Mouse (Mus musculus): Measurements from ENCODE around the gene 5730596B20Rik. TPM values are rescaled to one million over a fixed set of nuclear protein-coding genes. Genes with fewer than 3 reads are reported as not detected.

5730596B20Rik gene
- polyA plus RNA-seq, 1 experiment from 2014 or later, result 1.5 TPM

GRCm38 (mm10) chr6:52218643-52219215 is 41.4 kb downstream of the 5730596B20Rik start:
- no peak for TF ChIP-seq CTCF (IDR thresholded peaks at IDR 0.05)
- TF ChIP-seq EP300 (IDR thresholded peaks at IDR 0.05), result no peak
- no peak overlapping the region for H3K4me2 ChIP-seq (replicated peaks; ENCODE audit: low read depth, low read length)
- H3K27me3 ChIP-seq (replicated peaks; ENCODE audit: insufficient read depth, low read length), result peaks cover 88% of the 10 kb centered on the region
- H3K9ac ChIP-seq (replicated peaks; ENCODE audit: low read depth), result no peak overlapping the region
- H3K9me3 ChIP-seq (ENCODE audit: low read length), result no peaks in the 10 kb centered on the region
- no peaks in the 10 kb centered on the region for H3K36me3 ChIP-seq (ENCODE audit: insufficient read depth, low read length)
- 29% methylated on average over 14 of the region's 14 CpGs for WGBS
- H3K4me1 ChIP-seq (ENCODE audit: insufficient read depth, low read depth, low read length), result peaks cover 10% of the 10 kb centered on the region
- no peak overlapping the region for H3K4me3 ChIP-seq (ENCODE audit: low read depth, low read length)
- no peak for ATAC-seq
- no peak overlapping the region for H3K27ac ChIP-seq (ENCODE audit: low read length)
- no peak for DNase-seq (ENCODE audit: low spot score)

GRCm38 (mm10) chr6:52219234-52219942 is 42.1 kb downstream of the 5730596B20Rik start:
- no peak overlapping the region for H3K4me3 ChIP-seq (ENCODE audit: low read depth, low read length)
- TF ChIP-seq EP300 (IDR thresholded peaks at IDR 0.05) (no peak), CTCF (IDR thresholded peaks at IDR 0.05) (no peak)
- no peak overlapping the region for H3K9ac ChIP-seq (replicated peaks; ENCODE audit: low read depth)
- 62% methylated on average over 9 of the region's 9 CpGs for WGBS
- H3K27me3 ChIP-seq (replicated peaks; ENCODE audit: insufficient read depth, low read length), result peaks cover 90% of the 10 kb centered on the region
- H3K9me3 ChIP-seq (ENCODE audit: low read length), result no peaks in the 10 kb centered on the region
- ATAC-seq (no peak), DNase-seq (ENCODE audit: low spot score) (no peak)
- H3K27ac ChIP-seq (ENCODE audit: low read length), result no peak overlapping the region
- no peaks in the 10 kb centered on the region for H3K36me3 ChIP-seq (ENCODE audit: insufficient read depth, low read length)
- peaks cover 10% of the 10 kb centered on the region for H3K4me1 ChIP-seq (ENCODE audit: insufficient read depth, low read depth, low read length)
- H3K4me2 ChIP-seq (replicated peaks; ENCODE audit: low read depth, low read length), result no peak overlapping the region

DNA sequence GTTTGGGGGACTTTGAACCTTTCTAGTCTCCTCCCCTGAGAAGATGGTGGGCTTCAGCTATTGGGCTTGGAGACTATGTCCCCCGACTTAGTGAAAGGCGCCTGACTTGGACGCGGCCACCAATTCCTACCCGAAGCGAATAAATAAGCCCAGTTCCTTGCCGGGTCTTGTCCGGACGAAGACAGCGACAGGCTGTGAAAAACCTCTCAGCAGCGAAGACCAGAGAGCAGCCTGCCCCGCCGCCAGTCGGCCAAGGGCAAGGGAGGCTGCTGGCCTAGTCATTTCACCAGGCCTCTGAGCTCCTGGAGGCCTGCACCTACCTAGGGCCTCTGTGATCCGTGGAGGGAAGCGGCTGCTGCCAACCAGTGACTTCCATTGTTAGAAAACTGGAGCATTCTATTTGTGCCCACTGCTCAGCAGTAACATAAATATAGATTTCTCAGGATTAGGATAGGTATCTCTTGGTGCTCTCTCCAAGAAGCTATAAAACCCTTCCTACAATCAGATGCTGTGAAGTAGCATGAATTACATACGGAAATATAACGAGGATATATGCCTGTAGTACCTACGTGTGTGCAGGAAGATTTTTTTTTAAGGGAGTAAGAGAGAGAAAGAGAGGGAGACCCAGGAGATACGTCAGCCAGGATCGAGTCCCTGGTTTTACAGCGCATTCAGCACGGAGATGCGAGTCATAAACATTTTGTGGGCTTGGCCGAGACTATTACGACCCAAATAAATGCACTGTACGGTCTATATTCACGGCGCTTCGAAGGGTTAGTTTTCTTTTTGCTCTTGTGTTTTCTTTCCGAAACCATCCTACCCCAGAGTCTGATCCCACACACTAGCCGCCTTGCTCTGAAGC is 42.9 kb downstream of the 5730596B20Rik start:
- Histone ChIP-seq H3K4me2 (replicated peaks; ENCODE audit: low read depth, low read length) (no peak overlapping the region), H3K9me3 (ENCODE audit: low read length) (no peaks in the 10 kb centered on the region), H3K4me3 (ENCODE audit: low read depth, low read length) (no peak overlapping the region), H3K9ac (replicated peaks; ENCODE audit: low read depth) (no peak overlapping the region), H3K27ac (ENCODE audit: low read length) (no peak overlapping the region), H3K27me3 (replicated peaks; ENCODE audit: insufficient read depth, low read length) (peaks cover 90% of the 10 kb centered on the region), H3K36me3 (ENCODE audit: insufficient read depth, low read length) (no peaks in the 10 kb centered on the region), H3K4me1 (ENCODE audit: insufficient read depth, low read depth, low read length) (peaks cover 10% of the 10 kb centered on the region)
- WGBS, result 52% methylated on average over 32 of the region's 32 CpGs
- no peak for ATAC-seq
- no peak for DNase-seq (ENCODE audit: low spot score)
- no peak for TF ChIP-seq CTCF (IDR thresholded peaks at IDR 0.05)
- no peak for TF ChIP-seq EP300 (IDR thresholded peaks at IDR 0.05)

DNA sequence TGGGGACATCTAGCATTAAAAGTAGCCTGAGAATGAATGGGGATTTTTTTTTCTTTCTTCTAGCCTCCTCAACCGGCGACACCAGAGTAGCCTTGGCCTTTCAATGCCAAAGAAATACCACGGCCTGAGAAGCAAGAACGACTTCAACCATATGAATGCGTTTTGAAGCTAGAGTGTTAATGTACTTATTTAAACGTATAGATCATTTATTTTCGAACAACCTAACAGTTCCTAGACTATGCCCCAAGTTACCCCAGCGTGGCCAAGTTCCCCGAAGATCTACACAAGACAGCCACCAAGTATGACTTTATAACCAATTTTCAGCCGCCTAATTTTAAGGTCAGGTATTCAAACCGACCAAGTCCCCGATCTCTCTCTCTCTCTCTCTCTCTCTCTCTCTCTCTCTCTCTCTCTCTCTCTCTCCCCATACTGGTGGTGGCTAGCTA is 43.6 kb downstream of the 5730596B20Rik start:
- Histone ChIP-seq H3K4me2 (replicated peaks; ENCODE audit: low read depth, low read length) (peak overlapping the region; percentile 85), H3K27ac (ENCODE audit: low read length) (no peak overlapping the region), H3K4me3 (ENCODE audit: low read depth, low read length) (peak overlapping the region; percentile 52), H3K36me3 (ENCODE audit: insufficient read depth, low read length) (no peaks in the 10 kb centered on the region), H3K9ac (replicated peaks; ENCODE audit: low read depth) (no peak overlapping the region), H3K4me1 (ENCODE audit: insufficient read depth, low read depth, low read length) (peaks cover 10% of the 10 kb centered on the region), H3K9me3 (ENCODE audit: low read length) (no peaks in the 10 kb centered on the region), H3K27me3 (replicated peaks; ENCODE audit: insufficient read depth, low read length) (peaks cover 90% of the 10 kb centered on the region)
- DNase-seq (ENCODE audit: low spot score) (no peak), ATAC-seq (no peak)
- WGBS, result 31% methylated on average over 12 of the region's 12 CpGs
- TF ChIP-seq CTCF (IDR thresholded peaks at IDR 0.05) (no peak), EP300 (IDR thresholded peaks at IDR 0.05) (no peak)

GRCm38 (mm10) chr6:52221337-52221992 is 44.2 kb downstream of the 5730596B20Rik start, which contains the start of gene Hoxa7:
TSS of gene Hoxa7 (minus strand) at chr6:52221854.
- H3K4me2 ChIP-seq (replicated peaks; ENCODE audit: low read depth, low read length), result peak within 1 kb of the TSS; percentile 85
- ATAC-seq (peak; percentile 80), DNase-seq (ENCODE audit: low spot score) (peak; percentile 89)
- H3K4me1 ChIP-seq (ENCODE audit: insufficient read depth, low read depth, low read length), result peaks cover 10% of the 10 kb centered on the region
- peak within 1 kb of the TSS; percentile 52 for H3K4me3 ChIP-seq (ENCODE audit: low read depth, low read length)
- H3K36me3 ChIP-seq (ENCODE audit: insufficient read depth, low read length), result no peaks in the 10 kb centered on the region
- peaks cover 90% of the 10 kb centered on the region for H3K27me3 ChIP-seq (replicated peaks; ENCODE audit: insufficient read depth, low read length)
- H3K9me3 ChIP-seq (ENCODE audit: low read length), result no peaks in the 10 kb centered on the region
- no peak within 1 kb of the TSS for H3K27ac ChIP-seq (ENCODE audit: low read length)
- peak within 1 kb of the TSS; percentile 47; the same call in 1 of the 2 replicates for H3K9ac ChIP-seq (replicated peaks; ENCODE audit: low read depth)
- TF ChIP-seq CTCF (IDR thresholded peaks at IDR 0.05) (peak; percentile 97), EP300 (IDR thresholded peaks at IDR 0.05) (no peak)
- WGBS, result 2% methylated on average over 46 of the region's 46 CpGs
